Mouse (Mus musculus) urinary bladder, adult 18-20 months (tissue): ENCODE data around the gene Slc1a5.

Source experiments
- DNase-seq, 2 experiments: peaks; one replicate each; pipeline ENCODE4 v3.0.0; 2022; ENCODE audit warnings: low spot score in 2 of 2, mixed read lengths in 2 of 2

Slc1a5 gene

DNA sequence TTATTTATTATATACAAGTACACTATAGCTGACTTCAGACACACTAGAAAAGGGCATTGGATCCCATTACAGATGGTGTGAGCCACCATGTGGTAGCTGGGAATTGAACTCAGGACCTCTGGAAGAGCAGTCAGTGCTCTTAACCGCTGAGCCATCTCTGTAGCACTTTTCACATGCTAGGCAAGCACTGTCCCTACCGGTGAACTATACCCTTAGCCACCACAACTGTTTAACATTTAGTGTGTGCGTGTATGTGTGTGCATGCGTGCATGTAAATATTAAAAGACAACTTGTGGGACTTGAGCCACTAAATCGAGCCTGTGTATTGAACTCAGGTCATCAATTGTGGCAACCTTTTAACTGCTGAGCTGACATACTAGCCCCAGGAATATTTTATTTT is 65.6 kb downstream of the Slc1a5 start:
- DNase-seq: no peak

- no peak for DNase-seq
Measured at GRCm38 (mm10) chr7:16847507-16847906, 66.4 kb downstream of the Slc1a5 start.
